Mouse (Mus musculus) embryo, embryonic 9.5 days (tissue): Measurements from ENCODE around the gene Mst1.
A peak's percentile ranks its signal among the peaks of the same experiment; 100 is the strongest.

Source experiments
- DNase-seq: peaks from one replicate; pipeline ENCODE4 v3.0.0-alpha.2; 2017; ENCODE audit errors: extremely low spot score

Mst1 gene

GRCm38 (mm10) chr9:108056361-108057261 is 23.6 kb upstream of the Mst1 start:
- DNase-seq: no peak

- no peak for DNase-seq
Measured at GRCm38 (mm10) chr9:108057262-108057562, 23.0 kb upstream of the Mst1 start.

GRCm38 (mm10) chr9:108058291-108058690 is 21.9 kb upstream of the Mst1 start:
- DNase-seq: no peak

- DNase-seq: no peak
Measured at GRCm38 (mm10) chr9:108062142-108062541, 18.1 kb upstream of the Mst1 start.

- DNase-seq: no peak
Measured at GRCm38 (mm10) chr9:108063361-108063760, 16.9 kb upstream of the Mst1 start.

GRCm38 (mm10) chr9:108065491-108066011 is 14.7 kb upstream of the Mst1 start:
- peak; percentile 45 for DNase-seq

GRCm38 (mm10) chr9:108067199-108067598 is 13.0 kb upstream of the Mst1 start:
- DNase-seq: no peak

GRCm38 (mm10) chr9:108067900-108068299 is 12.3 kb upstream of the Mst1 start:
- peak; percentile 83 for DNase-seq

GRCm38 (mm10) chr9:108069007-108069406 is 11.2 kb upstream of the Mst1 start:
- DNase-seq: no peak

- DNase-seq: no peak
Measured at GRCm38 (mm10) chr9:108069529-108069928, 10.7 kb upstream of the Mst1 start.

- no peak for DNase-seq
Measured at GRCm38 (mm10) chr9:108071801-108072200, 8.4 kb upstream of the Mst1 start.

- no peak for DNase-seq
Measured at GRCm38 (mm10) chr9:108072481-108072924, 7.7 kb upstream of the Mst1 start.

GRCm38 (mm10) chr9:108073141-108073930 is 6.9 kb upstream of the Mst1 start:
- no peak for DNase-seq

GRCm38 (mm10) chr9:108082549-108082948 is 2.3 kb downstream of the Mst1 start:
- no peak for DNase-seq

GRCm38 (mm10) chr9:108082988-108083431 is 2.8 kb downstream of the Mst1 start, which contains the start of gene Rnf123:
TSS of gene Rnf123 (minus strand) at chr9:108083346.
- no peak for DNase-seq

- DNase-seq: no peak
Measured at GRCm38 (mm10) chr9:108083561-108083960, 3.3 kb downstream of the Mst1 start.

GRCm38 (mm10) chr9:108085261-108085660 is 5.0 kb downstream of the Mst1 start:
- no peak for DNase-seq

- no peak for DNase-seq
Measured at GRCm38 (mm10) chr9:108090611-108091120, 10.4 kb downstream of the Mst1 start.

GRCm38 (mm10) chr9:108093586-108093985 is 13.3 kb downstream of the Mst1 start:
- DNase-seq: no peak

- DNase-seq: peak; percentile 98
Measured at GRCm38 (mm10) chr9:108094184-108094941, 14.1 kb downstream of the Mst1 start, which contains the start of gene Apeh. TSS of gene Apeh (minus strand) at chr9:108094606.

- peak; percentile 66 for DNase-seq
Measured at GRCm38 (mm10) chr9:108094998-108095411, 14.8 kb downstream of the Mst1 start.
